Mouse (Mus musculus): Measurements from ENCODE around the gene Gal3st1. TPM values are rescaled to one million over a fixed set of nuclear protein-coding genes. Genes with fewer than 3 reads are reported as not detected.

Gene Gal3st1
- total RNA-seq, 2 experiments from 2014 or later: 0.12 TPM; not detected in 1

- no peak for DNase-seq (ENCODE audit: low spot score)
These were observed 47.9 kb downstream of the Gal3st1 start, which contains the start of gene Sec14l4 for GRCm38 (mm10) chr11:4031126-4031941. TSS of gene Sec14l4 (plus strand) at chr11:4031462.

- DNase-seq (ENCODE audit: low spot score): no peak
These were observed 48.5 kb downstream of the Gal3st1 start for GRCm38 (mm10) chr11:4031961-4032360.

- no peak for DNase-seq (ENCODE audit: low spot score)
These were observed 50.0 kb downstream of the Gal3st1 start for GRCm38 (mm10) chr11:4033471-4033870.

- no peak for DNase-seq (ENCODE audit: low spot score)
These were observed 50.7 kb downstream of the Gal3st1 start for GRCm38 (mm10) chr11:4034169-4034568.

GRCm38 (mm10) chr11:4035116-4035892, 51.9 kb downstream of the Gal3st1 start:
- no peak for DNase-seq (ENCODE audit: low spot score)

GRCm38 (mm10) chr11:4035916-4036315, 52.5 kb downstream of the Gal3st1 start:
- DNase-seq (ENCODE audit: low spot score): no peak

GRCm38 (mm10) chr11:4036365-4037084, 53.1 kb downstream of the Gal3st1 start:
- no peak for DNase-seq (ENCODE audit: low spot score)

- DNase-seq (ENCODE audit: low spot score): no peak
These were observed 56.5 kb downstream of the Gal3st1 start for GRCm38 (mm10) chr11:4039951-4040350.

GRCm38 (mm10) chr11:4041123-4041625, 57.7 kb downstream of the Gal3st1 start:
- DNase-seq (ENCODE audit: low spot score): no peak

GRCm38 (mm10) chr11:4043081-4043480, 59.6 kb downstream of the Gal3st1 start:
- no peak for DNase-seq (ENCODE audit: low spot score)

- DNase-seq (ENCODE audit: low spot score): no peak
These were observed 63.1 kb downstream of the Gal3st1 start for GRCm38 (mm10) chr11:4046526-4046925.

GRCm38 (mm10) chr11:4047766-4048165, 64.3 kb downstream of the Gal3st1 start:
- DNase-seq (ENCODE audit: low spot score): no peak

- no peak for DNase-seq (ENCODE audit: low spot score)
These were observed 65.0 kb downstream of the Gal3st1 start for GRCm38 (mm10) chr11:4048438-4048837.

Other genes with a start within 250 kb of the Gal3st1 start
- gene Osbp2, start 119.7 kb upstream of the Gal3st1 start, total RNA-seq (2021): 1 to 10 TPM; 1.1 to 1.3 TPM
- under 1 TPM; 0.17 to 0.27 TPM for gene 4921536K21Rik, start 88.5 kb upstream of the Gal3st1 start, total RNA-seq (2021)
- 10 to 100 TPM in 1 of 2 experiments, 1 to 10 TPM in 1; 9.1 to 20.5 TPM for gene Dusp18, start 88.4 kb upstream of the Gal3st1 start, total RNA-seq (2021)
- gene Slc35e4, start 69.0 kb upstream of the Gal3st1 start, total RNA-seq (2021): 10 to 100 TPM; 16.5 to 30.9 TPM
- gene Tcn2, start 51.5 kb upstream of the Gal3st1 start, total RNA-seq (2021): 10 to 100 TPM; 15.8 to 17.0 TPM
- gene Pes1, start 19.7 kb upstream of the Gal3st1 start, total RNA-seq (2021): 10 to 100 TPM; 31.0 to 31.8 TPM
- not detected for gene 4930556J24Rik, start 6.9 kb upstream of the Gal3st1 start, total RNA-seq (2021)
- gene Sec14l4, start 47.8 kb downstream of the Gal3st1 start, total RNA-seq (2021): not detected
- not detected for gene Sec14l3, start 81.2 kb downstream of the Gal3st1 start, total RNA-seq (2021)
- 10 to 100 TPM; 39.2 to 51.4 TPM for gene Mtfp1, start 111.8 kb downstream of the Gal3st1 start, total RNA-seq (2021)
- gene Sec14l2, start 139.8 kb downstream of the Gal3st1 start, total RNA-seq (2021): under 1 TPM; 0.09 to 0.33 TPM
- 1 to 10 TPM; 3.3 to 4.5 TPM for gene Rnf215, start 151.6 kb downstream of the Gal3st1 start, total RNA-seq (2021)
- 1 to 10 TPM; 1.8 to 1.9 TPM for gene Ccdc157, start 176.7 kb downstream of the Gal3st1 start, total RNA-seq (2021)
- gene Sf3a1, start 176.7 kb downstream of the Gal3st1 start, total RNA-seq (2021): 10 to 100 TPM; 15.0 to 18.6 TPM
- 1 to 10 TPM; 3.5 to 3.8 TPM for gene Tbc1d10a, start 203.2 kb downstream of the Gal3st1 start, total RNA-seq (2021)
- gene Castor1, start 234.6 kb downstream of the Gal3st1 start, total RNA-seq (2021): 1 to 10 TPM; 1.8 to 2.9 TPM